Mouse (Mus musculus) cortical plate, adult 2 months (tissue): Measurements from ENCODE around the gene Tlk2.

Experiments used
- CTCF ChIP-seq: fragments of 200-500 bp; IDR thresholded peaks from 2 replicates; pipeline ENCODE4 v1.5.1; 2011; ENCODE audit warnings: mild to moderate bottlenecking, control low read depth, low read length; ENCODE audit not compliant: insufficient read depth; ENCODE audit errors: extremely low read depth
- POLR2A ChIP-seq: fragments of 200-500 bp; IDR thresholded peaks from 2 replicates; pipeline ENCODE4 v1.6.1; 2011; ENCODE audit warnings: mild to moderate bottlenecking, low read length, control low read depth; ENCODE audit not compliant: insufficient read depth; ENCODE audit errors: extremely low read depth

- TF ChIP-seq CTCF = no peak
- no peak for TF ChIP-seq POLR2A
Measured at GRCm38 (mm10) chr11:105281291-105281690, 102.7 kb downstream of the Tlk2 start.
